Mouse (Mus musculus): Measurements from ENCODE around the gene Zfp14. TPM values are rescaled to one million over a fixed set of nuclear protein-coding genes. Genes with fewer than 3 reads are reported as not detected.

The Zfp14 gene
- total RNA-seq, 2 experiments from 2014 or later, result 0.52 to 1.4 TPM

GRCm38 (mm10) chr7:30031379-30031778 is 19.8 kb downstream of the Zfp14 start:
- no peak for ATAC-seq (replicated peaks; ENCODE audit: poor library complexity, severe bottlenecking)

GRCm38 (mm10) chr7:30030677-30031076 is 20.5 kb downstream of the Zfp14 start:
- ATAC-seq (replicated peaks; ENCODE audit: poor library complexity, severe bottlenecking), result no peak

GRCm38 (mm10) chr7:30028572-30028971 is 22.6 kb downstream of the Zfp14 start:
- ATAC-seq (replicated peaks; ENCODE audit: poor library complexity, severe bottlenecking), result no peak

DNA sequence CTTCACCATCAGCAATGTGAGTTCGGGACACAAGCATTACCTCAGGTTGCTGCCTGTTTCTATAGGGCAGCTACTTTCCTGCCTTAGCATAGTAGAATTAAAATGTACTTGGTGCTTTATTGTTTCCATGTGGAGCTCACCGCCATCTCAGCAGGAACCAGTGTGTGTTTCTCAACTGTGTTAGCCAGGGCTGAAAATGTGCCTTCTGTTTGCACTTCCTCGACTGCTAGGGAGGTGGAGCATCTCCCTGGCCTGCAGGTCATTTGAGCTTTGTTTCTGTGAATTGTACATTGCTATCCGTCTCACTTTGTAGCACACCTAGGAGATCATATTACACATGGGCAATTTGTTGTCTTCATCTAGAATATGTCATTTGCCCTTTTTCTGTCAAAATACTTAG is 23.8 kb downstream of the Zfp14 start:
- ATAC-seq (replicated peaks; ENCODE audit: poor library complexity, severe bottlenecking), result no peak

DNA sequence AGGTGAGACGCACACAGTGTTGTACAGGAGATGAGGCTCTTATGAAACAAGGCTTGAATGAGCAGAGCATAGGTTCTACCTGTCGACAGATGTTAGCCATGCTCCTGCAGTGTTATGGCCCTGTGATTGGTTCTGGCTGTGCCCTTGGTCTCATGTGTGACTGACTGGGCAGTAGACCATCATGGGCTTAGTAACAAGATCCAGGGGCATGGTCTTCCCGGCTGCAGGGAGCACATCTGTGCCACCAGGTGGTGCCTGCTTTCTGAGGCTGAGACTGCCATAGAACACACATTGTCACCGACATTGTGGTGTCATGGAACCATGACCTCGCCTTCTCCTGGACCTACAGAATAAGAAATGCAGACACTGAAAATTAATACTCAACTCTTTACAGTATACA is 25.8 kb downstream of the Zfp14 start:
- ATAC-seq (replicated peaks; ENCODE audit: poor library complexity, severe bottlenecking), result no peak

GRCm38 (mm10) chr7:30023800-30024199 is 27.4 kb downstream of the Zfp14 start:
- ATAC-seq (replicated peaks; ENCODE audit: poor library complexity, severe bottlenecking), result no peak

GRCm38 (mm10) chr7:30023324-30023723 is 27.9 kb downstream of the Zfp14 start:
- ATAC-seq (replicated peaks; ENCODE audit: poor library complexity, severe bottlenecking), result no peak

DNA sequence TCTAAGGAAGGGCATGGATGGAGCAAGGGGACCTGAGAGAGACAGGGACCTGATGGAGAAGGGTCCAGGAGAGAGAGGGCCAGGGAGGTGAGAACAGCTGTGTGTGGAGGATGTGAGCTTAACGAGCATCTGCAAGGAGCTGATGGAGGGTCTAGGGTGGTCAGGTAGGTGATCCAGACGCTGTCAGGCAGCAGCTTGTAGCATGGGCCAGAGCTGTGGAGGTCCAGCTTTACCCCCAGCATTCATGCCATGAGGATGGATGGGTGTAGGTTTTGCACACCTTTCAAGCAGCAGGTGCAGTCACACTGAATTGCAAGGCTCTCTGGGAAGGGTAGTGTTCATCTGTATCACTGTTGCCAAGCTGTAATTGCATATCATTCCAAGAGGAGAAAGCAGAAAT is 31.6 kb downstream of the Zfp14 start:
- no peak for ATAC-seq (replicated peaks; ENCODE audit: poor library complexity, severe bottlenecking)

DNA sequence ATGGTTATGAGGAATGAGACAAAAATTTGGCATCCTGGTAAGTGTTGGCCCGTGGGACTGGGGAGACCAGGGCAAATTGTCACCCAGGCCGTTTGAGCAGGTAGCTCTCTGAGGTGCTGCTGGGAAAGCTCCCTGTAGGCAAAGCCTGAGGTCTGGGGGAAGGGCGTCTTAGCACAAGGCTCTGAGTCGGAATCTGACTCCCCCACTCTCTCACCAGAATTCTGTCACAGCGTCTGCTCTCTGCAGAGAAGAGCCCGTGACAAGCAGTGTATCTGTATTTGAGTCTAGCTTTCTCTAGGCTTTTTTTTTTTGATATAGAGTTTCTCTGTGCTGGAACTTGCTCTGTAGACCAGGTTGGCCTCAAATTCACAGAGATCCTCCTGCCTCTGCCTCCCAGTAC is 34.0 kb downstream of the Zfp14 start:
- ATAC-seq (replicated peaks; ENCODE audit: poor library complexity, severe bottlenecking), result no peak

- ATAC-seq (replicated peaks; ENCODE audit: poor library complexity, severe bottlenecking), result peak; percentile 35
Measured at GRCm38 (mm10) chr7:30012956-30013363, 38.2 kb downstream of the Zfp14 start.

GRCm38 (mm10) chr7:30010551-30011195 is 40.5 kb downstream of the Zfp14 start:
- no peak for ATAC-seq (replicated peaks; ENCODE audit: poor library complexity, severe bottlenecking)

- ATAC-seq (replicated peaks; ENCODE audit: poor library complexity, severe bottlenecking), result no peak
Measured at GRCm38 (mm10) chr7:30009321-30010085, 41.7 kb downstream of the Zfp14 start.

DNA sequence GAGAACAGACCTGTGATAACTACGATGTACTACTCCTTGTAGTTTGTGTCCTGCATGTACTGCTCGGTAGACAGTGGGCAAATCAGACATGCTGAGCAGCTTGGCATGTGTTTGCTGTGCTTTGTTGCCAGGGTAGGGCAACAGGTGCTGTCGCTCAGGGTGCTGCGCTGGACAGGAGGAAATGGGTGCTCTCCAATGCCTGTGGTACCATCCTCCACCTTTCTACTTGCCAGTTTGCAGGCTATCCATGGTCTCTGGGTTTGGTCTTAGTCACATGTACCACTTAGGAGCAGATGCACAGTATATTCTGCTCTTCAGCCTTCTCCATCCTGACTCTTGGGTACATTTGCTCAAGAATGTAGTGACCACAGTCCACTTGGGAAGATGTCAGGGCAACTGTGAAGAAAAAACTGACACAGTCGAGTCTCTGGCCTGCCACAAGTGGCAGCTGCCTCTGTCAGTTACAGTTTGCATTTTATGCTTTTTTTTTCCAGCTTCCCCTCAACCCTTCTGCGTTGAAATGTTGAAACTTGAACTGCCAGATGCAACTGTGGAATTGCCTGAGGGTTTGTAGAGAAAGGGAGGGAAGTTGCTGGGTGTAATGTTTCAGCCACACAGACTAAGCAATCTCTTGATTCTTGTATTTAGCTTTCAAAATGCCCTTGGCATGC is 43.0 kb downstream of the Zfp14 start:
- ATAC-seq (replicated peaks; ENCODE audit: poor library complexity, severe bottlenecking), result peak; percentile 82

DNA sequence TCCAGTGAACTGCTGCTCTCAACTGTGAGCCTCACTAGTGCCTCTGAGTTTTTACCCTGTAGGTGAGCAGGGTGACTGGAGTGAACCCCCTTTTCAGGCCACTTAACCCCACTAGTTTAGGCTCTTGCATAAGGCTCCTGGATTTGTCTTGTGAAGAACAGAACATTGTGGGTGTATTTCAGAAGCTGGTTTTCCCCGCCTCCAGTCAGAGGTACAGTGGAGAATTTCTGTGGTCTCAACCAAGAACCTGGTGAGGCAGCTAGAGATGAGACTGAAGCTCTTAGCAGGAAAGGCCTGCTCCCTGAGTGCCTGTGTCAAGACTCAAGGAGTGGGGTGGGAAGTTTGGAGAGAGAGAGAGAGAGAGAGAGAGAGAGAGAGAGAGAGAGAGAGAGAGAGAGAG is 43.6 kb downstream of the Zfp14 start:
- peak; percentile 7; the same call in 1 of the 2 replicates for ATAC-seq (replicated peaks; ENCODE audit: poor library complexity, severe bottlenecking)

DNA sequence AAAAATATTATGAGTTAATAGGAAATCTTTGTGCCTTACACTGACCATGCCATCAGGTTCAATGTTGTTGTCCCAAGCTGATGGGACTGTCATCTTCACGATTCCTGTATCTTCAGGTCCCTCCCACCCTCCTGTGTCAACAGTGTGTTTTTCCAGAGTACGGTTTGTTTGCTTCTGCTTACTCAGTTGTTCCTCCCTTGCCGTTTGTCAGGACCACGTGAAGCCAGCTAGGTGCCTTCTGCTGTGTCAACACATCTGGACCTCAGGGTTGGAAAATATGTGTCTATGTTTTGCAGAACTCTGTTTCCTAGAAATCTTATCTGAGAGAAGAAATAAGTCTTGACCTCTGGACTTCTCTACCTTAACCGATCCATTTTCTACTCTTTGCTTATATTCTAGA is 50.6 kb downstream of the Zfp14 start:
- ATAC-seq (replicated peaks; ENCODE audit: poor library complexity, severe bottlenecking), result no peak

DNA sequence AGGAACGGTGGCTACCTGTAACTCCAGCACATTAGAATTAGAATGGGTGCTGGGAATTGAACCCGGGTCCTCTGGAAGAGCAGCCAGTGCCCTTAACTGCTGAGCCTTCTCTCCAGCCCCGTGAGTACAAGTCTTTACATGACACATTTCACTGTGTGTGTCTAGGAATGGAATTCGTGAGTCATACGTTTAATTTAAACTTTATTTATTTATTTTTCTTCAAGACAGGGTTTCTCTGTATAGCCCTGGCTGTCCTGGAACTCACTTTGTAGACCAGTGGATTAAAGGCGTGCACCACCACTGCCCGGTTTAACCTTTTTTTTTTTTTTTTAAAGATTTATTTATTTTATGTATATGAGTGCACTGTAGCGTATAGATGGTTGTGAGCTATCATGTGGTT is 56.0 kb downstream of the Zfp14 start:
- no peak for ATAC-seq (replicated peaks; ENCODE audit: poor library complexity, severe bottlenecking)

- no peak for ATAC-seq (replicated peaks; ENCODE audit: poor library complexity, severe bottlenecking)
Measured at GRCm38 (mm10) chr7:29993340-29993739, 57.8 kb downstream of the Zfp14 start.

- ATAC-seq (replicated peaks; ENCODE audit: poor library complexity, severe bottlenecking), result no peak
Measured at GRCm38 (mm10) chr7:29992698-29993097, 58.5 kb downstream of the Zfp14 start.

DNA sequence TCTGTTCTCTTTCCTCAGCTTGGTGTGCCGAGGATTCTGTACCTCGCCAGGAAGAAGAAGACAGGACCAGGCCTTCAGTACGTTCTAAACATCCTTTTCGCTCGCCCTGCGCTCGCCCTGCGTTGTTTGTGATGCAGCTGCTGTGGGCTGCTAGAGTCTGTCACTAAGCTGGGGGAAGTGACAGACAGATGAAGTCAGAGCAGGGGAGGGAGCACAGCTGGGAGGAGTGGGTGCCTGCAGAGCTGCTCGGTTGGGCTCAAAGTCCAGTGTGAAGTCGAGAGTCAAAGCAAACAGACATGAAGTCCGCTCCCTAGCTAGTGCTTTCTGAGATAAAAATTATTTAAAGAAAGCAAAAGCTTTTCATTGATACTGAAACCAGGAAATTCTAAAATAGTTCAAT is 62.1 kb downstream of the Zfp14 start:
- ATAC-seq (replicated peaks; ENCODE audit: poor library complexity, severe bottlenecking), result no peak

GRCm38 (mm10) chr7:29987551-29987950 is 63.6 kb downstream of the Zfp14 start:
- no peak for ATAC-seq (replicated peaks; ENCODE audit: poor library complexity, severe bottlenecking)

Measured in granulocyte monocyte progenitor cell, adult 5-6 weeks (primary cell).